Mouse (Mus musculus): ENCODE results near the gene Mttp. TPM values are rescaled to one million over a fixed set of nuclear protein-coding genes. Genes with fewer than 3 reads are reported as not detected.

Gene Mttp
- polyA plus RNA-seq, 1 experiment from 2014 or later = 228 TPM

GRCm38 (mm10) chr3:138103690-138104089 is 41.1 kb downstream of the Mttp start:
- H3K9me3 ChIP-seq = no peaks in the 10 kb centered on the region
- H3K9ac ChIP-seq = no peak overlapping the region
- no peak for ATAC-seq
- no peaks in the 10 kb centered on the region for H3K4me1 ChIP-seq (replicated peaks)
- H3K36me3 ChIP-seq = no peaks in the 10 kb centered on the region
- H3K4me2 ChIP-seq (replicated peaks) = no peak overlapping the region
- 93% methylated on average over 4 of the region's 4 CpGs for WGBS
- H3K27ac ChIP-seq = no peak overlapping the region
- no peaks in the 10 kb centered on the region for H3K27me3 ChIP-seq (replicated peaks)
- no peak overlapping the region for H3K4me3 ChIP-seq (replicated peaks)

GRCm38 (mm10) chr3:138101936-138102335 is 42.8 kb downstream of the Mttp start:
- WGBS = 92% methylated on average over 4 of the region's 4 CpGs
- Histone ChIP-seq H3K9ac (no peak overlapping the region), H3K4me1 (replicated peaks) (no peaks in the 10 kb centered on the region), H3K4me3 (replicated peaks) (no peak overlapping the region), H3K4me2 (replicated peaks) (no peak overlapping the region), H3K36me3 (no peaks in the 10 kb centered on the region), H3K9me3 (no peaks in the 10 kb centered on the region), H3K27me3 (replicated peaks) (no peaks in the 10 kb centered on the region), H3K27ac (no peak overlapping the region)
- no peak for ATAC-seq

- no peak overlapping the region for H3K27ac ChIP-seq
- no peaks in the 10 kb centered on the region for H3K4me1 ChIP-seq (replicated peaks)
- H3K36me3 ChIP-seq = no peaks in the 10 kb centered on the region
- no peak overlapping the region for H3K4me2 ChIP-seq (replicated peaks)
- 62% methylated on average over 1 of the region's 1 CpGs for WGBS
- H3K9me3 ChIP-seq = no peaks in the 10 kb centered on the region
- no peak overlapping the region for H3K9ac ChIP-seq
- H3K27me3 ChIP-seq (replicated peaks) = no peaks in the 10 kb centered on the region
- ATAC-seq = peak; percentile 54; the same call in 1 of the 2 replicates
- H3K4me3 ChIP-seq (replicated peaks) = no peak overlapping the region
Observed at GRCm38 (mm10) chr3:138097718-138098117, 47.0 kb downstream of the Mttp start.

GRCm38 (mm10) chr3:138096263-138097028 is 48.3 kb downstream of the Mttp start:
- no peak overlapping the region for H3K4me2 ChIP-seq (replicated peaks)
- H3K9me3 ChIP-seq = no peaks in the 10 kb centered on the region
- H3K4me3 ChIP-seq (replicated peaks) = no peak overlapping the region
- H3K27ac ChIP-seq = no peak overlapping the region
- no peak overlapping the region for H3K9ac ChIP-seq
- no peaks in the 10 kb centered on the region for H3K27me3 ChIP-seq (replicated peaks)
- 85% methylated on average over 19 of the region's 19 CpGs for WGBS
- no peaks in the 10 kb centered on the region for H3K4me1 ChIP-seq (replicated peaks)
- ATAC-seq = no peak
- H3K36me3 ChIP-seq = no peaks in the 10 kb centered on the region

GRCm38 (mm10) chr3:138095718-138096117 is 49.0 kb downstream of the Mttp start:
- ATAC-seq = no peak

GRCm38 (mm10) chr3:138095301-138095700 is 49.5 kb downstream of the Mttp start:
- Histone ChIP-seq H3K9me3 (no peaks in the 10 kb centered on the region), H3K27me3 (replicated peaks) (no peaks in the 10 kb centered on the region), H3K27ac (no peak overlapping the region), H3K4me3 (replicated peaks) (no peak overlapping the region), H3K4me2 (replicated peaks) (no peak overlapping the region), H3K36me3 (0 out of 2 replicates have a peak, but pooled peaks cover 3% of the 10 kb centered on the region), H3K9ac (no peak overlapping the region), H3K4me1 (replicated peaks) (no peaks in the 10 kb centered on the region)
- ATAC-seq = no peak
- 79% methylated on average over 3 of the region's 3 CpGs for WGBS

More at GRCm38 (mm10) chr3:138095718-138096117, 49.0 kb downstream of the Mttp start:
- no peak overlapping the region for H3K4me3 ChIP-seq (replicated peaks)
- no peaks in the 10 kb centered on the region for H3K9me3 ChIP-seq
- WGBS = 74% methylated on average over 10 of the region's 10 CpGs
- 0 out of 2 replicates have a peak, but pooled peaks cover 3% of the 10 kb centered on the region for H3K36me3 ChIP-seq
- no peak overlapping the region for H3K9ac ChIP-seq
- H3K4me2 ChIP-seq (replicated peaks) = no peak overlapping the region
- H3K27me3 ChIP-seq (replicated peaks) = no peaks in the 10 kb centered on the region
- no peaks in the 10 kb centered on the region for H3K4me1 ChIP-seq (replicated peaks)
- no peak overlapping the region for H3K27ac ChIP-seq

GRCm38 (mm10) chr3:138083896-138084295 is 60.9 kb downstream of the Mttp start:
- 76% methylated on average over 4 of the region's 4 CpGs for WGBS
- Histone ChIP-seq H3K9ac (no peak overlapping the region), H3K4me1 (replicated peaks) (no peaks in the 10 kb centered on the region), H3K27me3 (replicated peaks) (no peaks in the 10 kb centered on the region), H3K4me3 (replicated peaks) (no peak overlapping the region), H3K4me2 (replicated peaks) (no peak overlapping the region), H3K27ac (no peak overlapping the region), H3K36me3 (no peaks in the 10 kb centered on the region), H3K9me3 (no peaks in the 10 kb centered on the region)
- no peak for ATAC-seq

- no peak overlapping the region for H3K9ac ChIP-seq
- no peak overlapping the region for H3K4me3 ChIP-seq (replicated peaks)
- H3K4me2 ChIP-seq (replicated peaks) = no peak overlapping the region
- H3K27me3 ChIP-seq (replicated peaks) = no peaks in the 10 kb centered on the region
- H3K4me1 ChIP-seq (replicated peaks) = no peaks in the 10 kb centered on the region
- 88% methylated on average over 1 of the region's 1 CpGs for WGBS
- no peaks in the 10 kb centered on the region for H3K9me3 ChIP-seq
- no peak overlapping the region for H3K27ac ChIP-seq
- ATAC-seq = no peak
- H3K36me3 ChIP-seq = no peaks in the 10 kb centered on the region
Observed at GRCm38 (mm10) chr3:138083073-138083637, 61.6 kb downstream of the Mttp start.

GRCm38 (mm10) chr3:138078701-138079100 is 66.1 kb downstream of the Mttp start:
- no peaks in the 10 kb centered on the region for H3K4me1 ChIP-seq (replicated peaks)
- WGBS = 50% methylated on average over 1 of the region's 1 CpGs
- no peaks in the 10 kb centered on the region for H3K36me3 ChIP-seq
- H3K27me3 ChIP-seq (replicated peaks) = no peaks in the 10 kb centered on the region
- H3K9me3 ChIP-seq = no peaks in the 10 kb centered on the region
- ATAC-seq = no peak
- no peak overlapping the region for H3K4me3 ChIP-seq (replicated peaks)
- no peak overlapping the region for H3K9ac ChIP-seq
- H3K27ac ChIP-seq = no peak overlapping the region
- no peak overlapping the region for H3K4me2 ChIP-seq (replicated peaks)

GRCm38 (mm10) chr3:138077476-138078340 is 67.1 kb downstream of the Mttp start:
- 72% methylated on average over 11 of the region's 11 CpGs for WGBS

GRCm38 (mm10) chr3:138075209-138075608 is 69.6 kb downstream of the Mttp start:
- 69% methylated on average over 8 of the region's 8 CpGs for WGBS
- Histone ChIP-seq H3K36me3 (no peaks in the 10 kb centered on the region), H3K9ac (no peak overlapping the region), H3K4me3 (replicated peaks) (no peak overlapping the region), H3K9me3 (no peaks in the 10 kb centered on the region), H3K27me3 (replicated peaks) (no peaks in the 10 kb centered on the region), H3K27ac (no peak overlapping the region), H3K4me2 (replicated peaks) (no peak overlapping the region), H3K4me1 (replicated peaks) (no peaks in the 10 kb centered on the region)
- peak; percentile 34 for ATAC-seq

More at GRCm38 (mm10) chr3:138077476-138078340, 67.1 kb downstream of the Mttp start:
- no peaks in the 10 kb centered on the region for H3K9me3 ChIP-seq
- no peaks in the 10 kb centered on the region for H3K36me3 ChIP-seq
- H3K27me3 ChIP-seq (replicated peaks) = no peaks in the 10 kb centered on the region
- ATAC-seq = no peak
- H3K9ac ChIP-seq = no peak overlapping the region
- no peak overlapping the region for H3K27ac ChIP-seq
- no peak overlapping the region for H3K4me3 ChIP-seq (replicated peaks)
- no peaks in the 10 kb centered on the region for H3K4me1 ChIP-seq (replicated peaks)
- H3K4me2 ChIP-seq (replicated peaks) = no peak overlapping the region

GRCm38 (mm10) chr3:138074214-138074613 is 70.6 kb downstream of the Mttp start:
- Histone ChIP-seq H3K9me3 (no peaks in the 10 kb centered on the region), H3K36me3 (no peaks in the 10 kb centered on the region), H3K9ac (no peak overlapping the region), H3K27ac (no peak overlapping the region), H3K4me1 (replicated peaks) (no peaks in the 10 kb centered on the region), H3K27me3 (replicated peaks) (no peaks in the 10 kb centered on the region), H3K4me3 (replicated peaks) (no peak overlapping the region), H3K4me2 (replicated peaks) (no peak overlapping the region)
- no peak for ATAC-seq
- 100% methylated on average over 1 of the region's 1 CpGs for WGBS

Measured in intestine, embryonic 15.5 days (tissue).